Mouse (Mus musculus): ENCODE results near the gene Fkbp5. TPM values are rescaled to one million over a fixed set of nuclear protein-coding genes. Genes with fewer than 3 reads are reported as not detected.
"Not testable (repeated sequence)": the region's sequence is repeated elsewhere in the genome, so short reads cannot be mapped to it uniquely, and the experiment has no call there.

Fkbp5 gene
- polyA plus RNA-seq, 1 experiment, result 48.6 TPM

- TF ChIP-seq POLR2A (IDR thresholded peaks at IDR 0.05; ENCODE audit: borderline replicate concordance, control insufficient read depth, low read depth, low read length) (no peak), CTCF (IDR thresholded peaks at IDR 0.05; ENCODE audit: control insufficient read depth, insufficient read depth, low read length) (no peak)
- Histone ChIP-seq H3K4me1 (ENCODE audit: control insufficient read depth, insufficient read depth, low read length) (peaks cover 10% of the 10 kb centered on the region), H3K4me3 (replicated peaks; ENCODE audit: control insufficient read depth, low read depth, low read length) (no peak overlapping the region), H3K27ac (ENCODE audit: control insufficient read depth, insufficient read depth, low read depth, low read length, poor library complexity) (no peak overlapping the region)
- WGBS, result 82% methylated on average over 6 of the region's 6 CpGs
Observed at GRCm38 (mm10) chr17:28427666-28428065, 89.7 kb downstream of the Fkbp5 start.

- Histone ChIP-seq H3K27ac (ENCODE audit: control insufficient read depth, insufficient read depth, low read depth, low read length, poor library complexity) (no peak overlapping the region), H3K4me1 (ENCODE audit: control insufficient read depth, insufficient read depth, low read length) (peaks cover 2% of the 10 kb centered on the region; the same call in 1 of the 2 replicates), H3K4me3 (replicated peaks; ENCODE audit: control insufficient read depth, low read depth, low read length) (no peak overlapping the region)
- TF ChIP-seq CTCF (IDR thresholded peaks at IDR 0.05; ENCODE audit: control insufficient read depth, insufficient read depth, low read length), result no peak
- no peak for TF ChIP-seq POLR2A (IDR thresholded peaks at IDR 0.05; ENCODE audit: borderline replicate concordance, control insufficient read depth, low read depth, low read length)
- WGBS, result 70% methylated on average over 6 of the region's 6 CpGs
Observed at GRCm38 (mm10) chr17:28424373-28424772, 93.0 kb downstream of the Fkbp5 start.

DNA sequence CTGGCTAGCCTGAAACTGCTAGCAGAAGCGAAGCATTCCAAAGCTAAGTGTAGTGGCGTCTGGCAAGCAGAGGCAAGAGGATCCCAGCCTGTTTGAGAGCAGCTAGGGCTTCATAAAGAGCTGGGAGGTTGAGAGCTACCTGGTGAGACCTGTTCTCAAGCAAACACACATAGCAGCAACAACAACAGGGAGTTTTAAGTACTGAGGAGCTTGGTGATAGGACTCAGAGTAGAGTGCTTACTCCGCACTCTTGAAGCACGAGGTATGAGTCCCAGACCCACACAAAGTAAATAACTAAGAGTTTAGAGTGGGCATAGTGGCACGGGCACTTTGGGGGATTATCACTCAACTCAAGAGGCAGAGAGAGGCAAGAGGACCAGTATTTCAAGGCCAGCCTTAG is 96.3 kb downstream of the Fkbp5 start:
- no peaks in the 10 kb centered on the region for H3K4me1 ChIP-seq (ENCODE audit: control insufficient read depth, insufficient read depth, low read length)
- peak overlapping the region; percentile 69; the same call in 1 of the 2 replicates for H3K27ac ChIP-seq (ENCODE audit: control insufficient read depth, insufficient read depth, low read depth, low read length, poor library complexity)
- H3K4me3 ChIP-seq (replicated peaks; ENCODE audit: control insufficient read depth, low read depth, low read length), result no peak overlapping the region
- WGBS, result 82% methylated on average over 5 of the region's 5 CpGs
- TF ChIP-seq POLR2A (IDR thresholded peaks at IDR 0.05; ENCODE audit: borderline replicate concordance, control insufficient read depth, low read depth, low read length) (no peak), CTCF (IDR thresholded peaks at IDR 0.05; ENCODE audit: control insufficient read depth, insufficient read depth, low read length) (no peak)

- no peaks in the 10 kb centered on the region for H3K4me1 ChIP-seq (ENCODE audit: control insufficient read depth, insufficient read depth, low read length)
- TF ChIP-seq CTCF (IDR thresholded peaks at IDR 0.05; ENCODE audit: control insufficient read depth, insufficient read depth, low read length) (no peak), POLR2A (IDR thresholded peaks at IDR 0.05; ENCODE audit: borderline replicate concordance, control insufficient read depth, low read depth, low read length) (no peak)
- WGBS, result 16% methylated on average over 12 of the region's 12 CpGs
- H3K4me3 ChIP-seq (replicated peaks; ENCODE audit: control insufficient read depth, low read depth, low read length), result no peak overlapping the region
- peak overlapping the region; percentile 69 for H3K27ac ChIP-seq (ENCODE audit: control insufficient read depth, insufficient read depth, low read depth, low read length, poor library complexity)
Observed at GRCm38 (mm10) chr17:28420229-28421051, 96.9 kb downstream of the Fkbp5 start.

- peak overlapping the region; percentile 45 for H3K27ac ChIP-seq (ENCODE audit: control insufficient read depth, insufficient read depth, low read depth, low read length, poor library complexity)
- no peak for TF ChIP-seq POLR2A (IDR thresholded peaks at IDR 0.05; ENCODE audit: borderline replicate concordance, control insufficient read depth, low read depth, low read length)
- no peak for TF ChIP-seq CTCF (IDR thresholded peaks at IDR 0.05; ENCODE audit: control insufficient read depth, insufficient read depth, low read length)
- no peaks in the 10 kb centered on the region for H3K4me1 ChIP-seq (ENCODE audit: control insufficient read depth, insufficient read depth, low read length)
Observed at GRCm38 (mm10) chr17:28419636-28420035, 97.7 kb downstream of the Fkbp5 start.

GRCm38 (mm10) chr17:28418954-28419353 is 98.4 kb downstream of the Fkbp5 start:
- no peak overlapping the region for H3K27ac ChIP-seq (ENCODE audit: control insufficient read depth, insufficient read depth, low read depth, low read length, poor library complexity)
- no peaks in the 10 kb centered on the region for H3K4me1 ChIP-seq (ENCODE audit: control insufficient read depth, insufficient read depth, low read length)
- WGBS, result 83% methylated on average over 1 of the region's 1 CpGs
- TF ChIP-seq POLR2A (IDR thresholded peaks at IDR 0.05; ENCODE audit: borderline replicate concordance, control insufficient read depth, low read depth, low read length), result no peak
- no peak for TF ChIP-seq CTCF (IDR thresholded peaks at IDR 0.05; ENCODE audit: control insufficient read depth, insufficient read depth, low read length)
- no peak overlapping the region for H3K4me3 ChIP-seq (replicated peaks; ENCODE audit: control insufficient read depth, low read depth, low read length)

More at GRCm38 (mm10) chr17:28419636-28420035, 97.7 kb downstream of the Fkbp5 start:
- H3K4me3 ChIP-seq (replicated peaks; ENCODE audit: control insufficient read depth, low read depth, low read length), result no peak overlapping the region
- 74% methylated on average over 6 of the region's 6 CpGs for WGBS

DNA sequence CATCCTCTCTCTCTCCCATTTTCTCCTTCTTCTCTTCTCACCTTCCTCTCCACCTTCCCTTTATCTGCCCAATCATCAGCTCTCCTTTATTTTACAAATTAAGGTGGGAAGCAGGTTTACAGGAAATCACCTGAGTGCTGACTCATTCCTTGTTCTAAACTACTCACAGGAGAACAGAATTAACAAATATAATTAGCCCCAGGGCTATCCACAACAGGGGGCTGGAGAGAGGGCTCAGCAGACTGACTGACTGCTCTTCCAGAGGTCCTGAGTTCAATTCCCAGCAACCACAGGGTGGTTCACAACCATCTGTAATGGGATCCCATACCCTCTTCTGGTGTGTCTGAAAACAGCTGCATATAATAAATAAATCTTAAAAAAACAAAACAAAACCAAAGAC is 98.8 kb downstream of the Fkbp5 start:
- H3K4me3 ChIP-seq (replicated peaks; ENCODE audit: control insufficient read depth, low read depth, low read length); H3K4me1 ChIP-seq (ENCODE audit: control insufficient read depth, insufficient read depth, low read length): not testable (repeated sequence)

GRCm38 (mm10) chr17:28417771-28418170 is 99.6 kb downstream of the Fkbp5 start:
- H3K27ac ChIP-seq (ENCODE audit: control insufficient read depth, insufficient read depth, low read depth, low read length, poor library complexity), result no peak overlapping the region
- H3K4me3 ChIP-seq (replicated peaks; ENCODE audit: control insufficient read depth, low read depth, low read length), result no peak overlapping the region
- 39% methylated on average over 5 of the region's 5 CpGs for WGBS
- TF ChIP-seq POLR2A (IDR thresholded peaks at IDR 0.05; ENCODE audit: borderline replicate concordance, control insufficient read depth, low read depth, low read length) (no peak), CTCF (IDR thresholded peaks at IDR 0.05; ENCODE audit: control insufficient read depth, insufficient read depth, low read length) (no peak)
- H3K4me1 ChIP-seq (ENCODE audit: control insufficient read depth, insufficient read depth, low read length), result no peaks in the 10 kb centered on the region

More for the DNA sequence above, 98.8 kb downstream of the Fkbp5 start:
- not testable (repeated sequence) for H3K27ac ChIP-seq (ENCODE audit: control insufficient read depth, insufficient read depth, low read depth, low read length, poor library complexity)
